Mouse (Mus musculus): ENCODE results near the gene Cacng1.
A peak's percentile ranks its signal among the peaks of the same experiment; 100 is the strongest.

Cacng1 gene

GRCm38 (mm10) chr11:107716332-107716938 is at the start of gene Cacng1:
Cacng1 (minus strand) TSS chr11:107716522.
- no peak for DNase-seq

GRCm38 (mm10) chr11:107762688-107763460 is 46.6 kb upstream of the Cacng1 start:
- no peak for DNase-seq

DNA sequence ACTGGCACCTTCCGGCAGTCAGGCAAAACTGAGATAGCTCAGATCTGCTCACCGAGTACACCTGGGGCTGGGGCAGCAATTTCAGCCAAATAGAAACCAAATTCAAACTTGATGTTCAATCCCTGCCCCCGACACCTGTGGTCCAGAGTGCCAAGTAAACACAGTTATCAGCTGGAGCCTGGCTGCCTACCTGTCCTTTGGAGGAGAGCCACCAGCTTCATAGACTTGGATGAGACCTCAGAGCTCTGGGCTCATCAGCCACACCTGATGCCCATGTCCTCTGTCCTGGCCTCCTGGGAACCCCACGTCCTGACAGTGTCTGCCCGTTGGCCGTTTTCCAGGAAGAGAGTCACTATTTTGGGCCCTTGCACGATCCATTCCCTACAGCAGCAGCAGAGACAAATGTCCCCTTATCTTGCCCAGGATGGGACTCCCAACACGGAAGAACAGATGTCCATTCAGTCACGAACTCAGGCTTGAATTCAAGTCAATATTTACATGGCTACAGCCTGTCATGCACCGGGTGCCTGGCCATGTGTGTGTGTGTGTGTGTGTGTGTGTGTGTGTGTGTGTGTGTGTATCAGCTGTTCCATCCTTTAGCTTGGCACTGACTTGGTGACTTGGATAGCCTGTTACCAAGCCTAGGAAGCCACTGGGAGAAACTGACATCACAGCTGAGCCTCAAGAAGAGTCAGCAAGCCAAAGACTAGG is 45.6 kb upstream of the Cacng1 start:
- no peak for DNase-seq

DNA sequence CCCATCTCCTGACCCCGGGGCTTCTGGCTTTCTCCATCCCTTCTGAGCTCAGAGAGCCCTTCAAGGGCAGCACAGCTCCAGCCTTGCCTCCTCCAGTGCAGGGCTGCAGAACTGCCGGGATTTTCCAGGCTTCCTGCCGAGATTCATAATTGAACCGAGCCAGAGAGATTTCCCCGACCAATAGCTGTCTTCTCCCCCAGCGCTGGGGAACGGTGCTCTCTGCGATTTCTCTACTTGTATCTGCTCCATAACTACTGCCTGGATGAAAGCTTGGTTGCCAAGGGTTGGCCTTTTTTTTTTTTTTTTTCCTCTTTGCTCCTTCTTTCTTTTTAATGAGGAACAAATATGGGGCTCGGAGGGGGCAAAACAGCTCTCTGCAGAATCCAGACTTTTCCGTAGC is 43.7 kb upstream of the Cacng1 start:
- no peak for DNase-seq

DNA sequence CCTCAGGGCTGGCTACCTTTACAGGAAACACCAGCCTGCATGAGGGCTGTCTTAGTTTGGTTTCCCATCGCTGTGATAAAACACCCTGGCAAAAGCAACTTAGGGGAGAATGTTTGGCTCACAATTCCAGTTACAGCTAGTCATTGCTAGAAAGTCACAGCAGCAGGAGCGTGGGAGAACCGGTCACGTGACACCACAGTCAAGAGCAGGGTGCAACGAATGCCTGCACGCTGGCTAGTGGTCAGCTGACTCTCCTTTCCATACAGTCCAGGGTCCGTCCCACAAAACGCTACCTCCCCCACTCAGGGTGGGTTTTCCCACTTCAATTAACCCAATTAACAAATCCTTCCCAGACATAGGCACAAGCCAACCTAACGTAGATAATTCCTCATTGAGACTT is 43.2 kb upstream of the Cacng1 start:
- DNase-seq, result no peak

GRCm38 (mm10) chr11:107749114-107749513 is 32.8 kb upstream of the Cacng1 start:
- no peak for DNase-seq

DNA sequence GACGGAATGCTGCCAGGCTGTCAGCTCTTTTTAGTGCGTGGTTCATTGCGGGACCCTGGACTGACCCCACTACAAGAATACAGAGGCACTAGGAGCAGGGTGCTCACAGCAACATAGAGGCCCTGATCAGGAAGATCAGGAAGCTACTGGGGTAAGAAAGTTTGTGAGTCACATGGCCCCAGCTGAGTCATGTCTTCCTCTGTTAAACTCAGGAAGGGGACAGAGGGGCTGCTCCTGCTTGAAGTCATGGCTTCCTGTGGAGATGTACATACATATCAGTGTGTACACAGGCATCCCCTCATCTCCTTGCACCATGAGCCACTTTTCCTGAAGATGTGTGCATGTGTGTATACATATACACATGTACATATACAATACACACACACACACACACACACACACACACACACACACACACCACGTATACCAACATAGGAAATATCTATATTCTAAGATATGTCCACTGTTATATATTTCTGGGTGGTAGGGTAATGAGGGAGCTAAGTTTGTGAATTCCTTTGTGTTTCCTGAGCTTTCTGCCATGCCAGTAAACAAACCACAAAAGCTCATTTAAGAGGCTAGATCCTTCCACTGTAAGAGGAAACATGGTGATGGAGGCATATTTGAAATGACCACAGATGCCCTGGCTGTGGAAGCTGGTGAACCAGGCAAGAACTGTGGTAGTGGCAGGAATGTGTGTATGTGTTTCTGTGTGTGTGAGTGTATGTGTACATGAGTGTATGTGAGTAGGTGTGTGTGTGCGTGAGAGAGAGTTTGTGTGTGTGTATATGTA is 32.1 kb upstream of the Cacng1 start:
- DNase-seq, result no peak

DNA sequence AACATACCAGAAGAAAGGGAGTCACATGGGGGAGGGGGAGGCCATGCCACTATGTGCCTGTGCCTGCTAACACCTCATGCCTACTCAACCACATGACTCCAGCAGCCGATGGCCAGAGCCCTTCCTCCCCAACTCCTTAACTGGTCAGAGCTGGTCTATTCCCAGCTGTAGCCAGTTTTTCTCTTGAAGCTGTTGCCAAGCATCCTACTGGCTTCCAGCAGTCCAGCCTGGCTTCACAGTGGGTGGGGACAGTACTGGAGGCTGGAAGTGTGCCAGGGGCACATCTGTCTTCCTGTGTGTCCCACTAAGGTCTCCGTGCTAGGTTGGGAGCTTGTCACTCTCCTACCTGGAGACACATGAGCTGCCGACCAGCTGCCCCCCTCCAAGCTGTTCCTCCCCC is 26.8 kb upstream of the Cacng1 start:
- no peak for DNase-seq

- no peak for DNase-seq
These were observed 22.2 kb upstream of the Cacng1 start for GRCm38 (mm10) chr11:107738418-107739099.

GRCm38 (mm10) chr11:107737886-107738285 is 21.6 kb upstream of the Cacng1 start:
- no peak for DNase-seq

DNA sequence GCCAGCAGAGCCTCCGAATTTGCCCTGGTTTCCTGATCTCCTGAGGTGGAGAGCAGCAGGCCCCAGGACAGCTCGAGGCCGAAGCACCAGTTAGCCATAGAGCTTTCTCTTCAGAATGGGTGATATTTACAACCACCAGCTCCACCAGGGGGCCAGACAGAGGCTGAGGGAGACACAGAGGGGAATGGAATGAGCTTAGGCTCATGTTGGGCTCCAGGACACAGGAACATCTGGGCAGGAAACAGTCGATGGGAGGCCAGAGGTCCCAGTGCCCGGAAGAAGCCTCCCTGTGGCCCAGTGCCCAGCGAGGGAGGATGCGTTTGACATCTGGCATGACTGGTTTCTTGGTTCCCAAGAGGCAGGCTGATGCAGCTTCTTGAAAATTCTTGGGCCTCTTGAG is 17.8 kb upstream of the Cacng1 start:
- DNase-seq, result peak; percentile 25 to 61

DNA sequence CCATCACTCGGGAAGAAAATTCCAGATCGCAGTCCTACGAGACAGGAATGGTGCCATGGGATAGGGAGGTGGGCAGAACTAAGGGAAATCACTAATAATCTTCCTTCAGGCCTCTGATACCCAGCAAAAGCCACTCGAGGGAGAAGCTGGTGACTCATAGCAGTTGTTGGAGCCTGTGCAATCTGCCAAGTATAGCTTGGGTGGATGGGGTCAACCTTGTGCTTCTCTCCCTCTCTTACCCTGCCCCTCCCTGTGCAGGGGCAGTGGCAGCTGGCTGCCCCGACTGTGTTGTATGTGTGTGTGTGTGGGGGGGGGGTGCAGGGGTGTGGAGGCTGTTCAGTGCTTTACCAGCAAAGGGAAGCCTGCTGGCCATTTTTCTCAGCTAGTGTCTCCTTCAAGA is 15.2 kb upstream of the Cacng1 start:
- DNase-seq, result no peak

GRCm38 (mm10) chr11:107730940-107731339 is 14.6 kb upstream of the Cacng1 start:
- DNase-seq, result no peak

DNA sequence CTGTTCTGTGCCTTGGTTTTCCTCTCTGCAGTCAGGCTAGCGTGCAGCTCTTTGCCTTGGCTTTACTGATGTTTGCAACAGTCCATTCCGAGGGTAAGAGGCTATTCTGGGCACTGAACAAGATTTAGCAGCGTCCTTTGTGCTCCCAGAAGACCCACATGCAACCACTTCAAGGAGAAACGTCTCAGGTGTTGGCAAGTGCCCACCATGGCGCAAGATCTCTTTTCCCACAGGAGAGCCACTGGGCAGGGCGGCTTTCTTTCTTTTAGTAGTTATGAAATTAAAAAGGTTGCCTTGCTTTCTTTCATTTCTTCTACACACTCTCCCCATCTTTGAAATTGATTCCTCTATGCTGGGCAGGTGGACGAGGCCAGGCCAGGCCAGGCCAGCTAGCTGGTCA is 12.8 kb upstream of the Cacng1 start:
- DNase-seq, result peak in 1 of 2 experiments; percentile 40

DNA sequence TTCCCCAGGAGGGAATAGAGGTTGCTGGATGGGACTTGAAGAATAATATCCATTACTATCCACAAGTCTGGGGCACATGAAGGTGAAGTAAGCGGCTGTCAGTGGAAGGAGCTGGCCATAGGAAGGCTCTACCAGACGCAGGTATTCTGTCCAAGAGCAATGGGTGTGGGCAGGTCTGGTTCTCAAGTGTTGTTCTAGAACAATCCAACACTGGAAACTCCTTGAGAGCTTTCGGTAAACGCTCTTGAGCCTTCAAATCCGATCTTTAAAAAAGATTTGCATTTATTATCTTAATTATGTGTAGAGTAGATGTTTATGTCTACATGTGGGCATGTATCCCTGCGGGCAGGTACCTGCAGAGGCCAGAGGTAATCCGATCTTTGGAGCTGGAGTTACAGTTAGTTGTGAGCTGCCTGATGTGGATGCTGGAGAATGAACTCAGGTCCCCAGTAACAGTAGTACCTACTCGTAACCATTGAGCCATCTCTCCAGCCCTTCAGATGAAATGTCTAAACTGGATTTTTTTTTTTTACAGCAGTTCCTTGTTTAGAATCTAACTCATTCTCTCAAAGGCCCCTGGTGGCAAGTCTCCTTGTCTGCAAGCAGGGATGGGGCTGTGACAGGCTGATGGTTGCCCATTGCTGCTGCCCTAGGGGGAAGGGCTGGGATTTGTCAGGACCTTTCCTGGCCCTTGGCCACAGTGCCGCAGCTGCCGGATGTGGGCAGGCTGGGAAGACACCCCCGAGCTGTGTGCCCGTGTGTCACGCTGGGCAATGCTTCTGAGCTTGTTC is 11.9 kb upstream of the Cacng1 start:
- peak; percentile 18 to 59 for DNase-seq

DNA sequence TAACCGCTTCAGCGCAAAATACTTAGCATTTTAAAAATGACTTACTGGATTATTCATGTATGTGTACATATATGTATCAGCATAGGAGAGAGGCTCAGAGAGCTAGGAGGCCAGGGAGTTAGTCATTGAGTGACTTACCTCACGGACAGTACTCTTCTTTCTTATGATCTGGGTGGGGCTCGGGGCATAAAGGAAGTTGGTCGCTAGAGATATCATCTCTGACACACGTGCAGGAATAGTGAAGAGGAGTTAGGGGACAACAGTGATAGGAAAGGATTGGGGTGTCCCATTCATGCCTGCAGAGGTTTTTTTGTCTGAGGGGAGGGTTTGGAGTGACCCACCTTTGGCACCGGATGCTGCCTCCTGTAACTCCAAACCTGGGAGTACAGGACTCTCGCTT is 8.3 kb upstream of the Cacng1 start:
- DNase-seq, result no peak

GRCm38 (mm10) chr11:107721057-107721456 is 4.7 kb upstream of the Cacng1 start:
- no peak for DNase-seq

DNA sequence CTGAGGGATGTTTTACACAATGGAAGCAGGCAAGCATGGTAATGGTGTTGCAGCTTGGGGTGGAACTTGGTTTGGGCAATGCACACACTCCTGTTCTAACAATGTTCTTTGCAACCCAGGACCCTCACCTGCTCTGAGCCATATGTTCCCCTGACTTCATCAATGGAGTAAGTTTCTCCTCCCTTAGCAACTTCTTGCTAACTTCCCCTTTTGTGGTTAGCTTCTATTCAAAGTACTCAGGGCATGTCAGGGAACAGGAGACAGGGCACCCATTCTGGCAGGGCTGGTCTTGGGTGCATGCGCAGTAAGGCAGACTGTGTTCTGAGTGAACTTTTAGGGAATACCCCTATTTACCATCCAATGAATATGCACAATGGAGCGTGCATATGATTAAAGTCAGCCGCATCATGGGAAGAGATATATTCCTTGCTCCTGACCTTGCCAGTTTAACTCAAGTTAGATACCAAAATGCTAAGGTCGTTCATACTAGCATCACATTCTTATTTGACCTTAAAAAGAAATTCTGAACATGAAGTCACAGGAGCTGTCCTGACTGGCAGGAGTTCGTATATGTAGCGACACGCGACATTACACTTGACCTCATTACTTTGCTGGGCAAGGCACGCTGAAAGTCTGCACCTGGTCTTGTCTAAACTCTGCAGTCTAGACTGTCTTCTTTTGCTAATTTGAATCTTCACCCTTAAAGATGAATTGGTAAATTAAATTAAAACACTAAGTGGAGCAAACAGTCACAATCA is 4.1 kb upstream of the Cacng1 start:
- DNase-seq, result no peak

- DNase-seq, result no peak
These were observed 2.0 kb downstream of the Cacng1 start for GRCm38 (mm10) chr11:107714368-107714767.

DNA sequence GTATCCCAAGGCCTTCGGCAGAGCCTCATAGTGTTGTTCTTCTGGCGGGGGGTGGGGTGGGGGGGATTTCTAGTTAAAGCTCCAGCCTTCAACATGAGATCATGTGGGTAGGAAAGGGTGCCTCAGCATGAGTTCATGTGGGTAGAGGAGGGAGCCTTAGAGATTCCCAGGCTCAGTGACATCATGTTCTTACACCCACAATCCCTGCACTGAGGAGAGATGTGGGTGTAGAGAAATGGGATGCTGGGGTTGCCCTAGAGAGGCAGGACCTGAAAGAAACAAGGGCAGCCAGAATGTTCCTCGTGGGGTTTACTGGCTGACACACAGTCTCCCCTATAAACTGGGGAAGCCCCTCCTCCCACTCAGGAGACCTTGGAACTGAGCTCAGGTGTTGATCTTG is 5.9 kb downstream of the Cacng1 start:
- no peak for DNase-seq
